ENCODE assay signal across 7 mouse cellular contexts in genomic region chr9:50752054-50752602, GRCm38 (mm10). TPM values are rescaled to one million over a fixed set of nuclear protein-coding genes. Genes with fewer than 3 reads are reported as not detected.
DNase-seq lines count a peak whose midpoint lies in the region; ATAC-seq and TF ChIP-seq lines count a peak whose summit lies in the region.

TSS of gene Hspb2 (minus strand) at chr9:50752354.

- H3K9me3 ChIP-seq in stomach, embryonic 15.5 days = no peaks in the 10 kb centered on the region

- peak within 1 kb of the TSS; percentile 20; the same call in 1 of the 2 replicates for H3K4me3 ChIP-seq in spleen, adult 2 months (ENCODE audit: extremely low read depth, insufficient read depth, insufficient read length)
- peak within 1 kb of the TSS; percentile 24; the same call in 1 of the 2 replicates for H3K4me3 ChIP-seq in stomach, embryonic 15.5 days (replicated peaks)

- H3K4me2 ChIP-seq in stomach, embryonic 15.5 days = peak within 1 kb of the TSS; percentile 36

- WGBS in spleen, adult 2 months = 83% methylated on average over 14 of the region's 14 CpGs
- WGBS in stomach, embryonic 15.5 days = 71% methylated on average over 14 of the region's 14 CpGs

- no peak for TF ChIP-seq POLR2A in spleen, adult 2 months (IDR thresholded peaks at IDR 0.05; ENCODE audit: low read depth, low read length)

- no peak within 1 kb of the TSS for H3K9ac ChIP-seq in stomach, embryonic 15.5 days

- H3K27me3 ChIP-seq in spleen, adult 2 months (ENCODE audit: control insufficient read depth, insufficient read depth, low read length) = no peaks in the 10 kb centered on the region
- no peaks in the 10 kb centered on the region for H3K27me3 ChIP-seq in stomach, embryonic 15.5 days (replicated peaks)

- no peaks in the 10 kb centered on the region for H3K36me3 ChIP-seq in spleen, adult 2 months (ENCODE audit: control insufficient read depth, insufficient read depth, low read length)
- H3K36me3 ChIP-seq in stomach, embryonic 15.5 days = no peaks in the 10 kb centered on the region

- H3K27ac ChIP-seq in spleen, adult 2 months (ENCODE audit: insufficient read depth, low read length) = peak within 1 kb of the TSS; percentile 43; the same call in 1 of the 2 replicates
- H3K27ac ChIP-seq in stomach, embryonic 15.5 days = peak within 1 kb of the TSS; percentile 65; the same call in 1 of the 2 replicates

- no peaks in the 10 kb centered on the region for H3K4me1 ChIP-seq in spleen, adult 2 months (ENCODE audit: control insufficient read depth, insufficient read depth, insufficient read length)
- H3K4me1 ChIP-seq in stomach, embryonic 15.5 days = peaks cover 11% of the 10 kb centered on the region

- TF ChIP-seq CTCF in spleen, adult 2 months (IDR thresholded peaks at IDR 0.05; ENCODE audit: extremely low read depth, insufficient read depth, insufficient read length, insufficient replicate concordance) = no peak

- DNase-seq in spleen, adult 2 months (ENCODE audit: low read depth in 1 of 2, low spot score in 2 of 2) = no peak
- DNase-seq in spleen, postnatal 4 days (ENCODE audit: low spot score in 2 of 2) = no peak
- DNase-seq in gastrocnemius, postnatal 25 days = peak; percentile 75
- DNase-seq in kidney, postnatal 14 days = peak; percentile 53
- DNase-seq in layer of hippocampus, adult 9-10 months (ENCODE audit: low spot score) = no peak
- DNase-seq in thymus, postnatal 0 days (ENCODE audit: low spot score) = no peak

- ATAC-seq in stomach, embryonic 15.5 days (ENCODE audit: insufficient read depth, low FRiP score, low read depth) = peak; percentile 50; the same call in 1 of the 2 replicates

RNA-seq across cellular contexts. Expression of gene Hspb2, which starts in this region (rescaled TPM):
- 5.4 and 6.0 TPM in 2 replicates for polyA plus RNA-seq in spleen, adult 2 months (2012; rRNA removed)
- total RNA-seq in gastrocnemius, postnatal 25 days (2021) = 100 to 1,000 TPM; 106 to 134 TPM
- 5.4 and 6.9 TPM in 2 replicates for polyA plus RNA-seq in stomach, embryonic 15.5 days (2015; fragmentation: Nextera tagmentation; extraction: Ambion mirVana)
- 2.0 and 2.7 TPM in 2 replicates for polyA plus RNA-seq in thymus, postnatal 0 days (2015; fragmentation: Nextera tagmentation; extraction: Ambion mirVana)

Comparison
In these comparisons a context has a peak if more than half of its experiments do, and no peak if none do; other contexts are left out.
1. DNase-seq: peak in gastrocnemius, postnatal 25 days (single experiment) and kidney, postnatal 14 days (single experiment); none in spleen, adult 2 months (0 of 2), spleen, postnatal 4 days (0 of 2), layer of hippocampus, adult 9-10 months (single experiment) and thymus, postnatal 0 days (single experiment).